ENCODE assay signal across 21 mouse cellular contexts in genomic region chrX:133752232-133752631, GRCm38 (mm10).
DNase-seq lines count a peak whose midpoint lies in the region; ATAC-seq lines count a peak whose summit lies in the region.
"Had no signal": no experiment of that assay in that cellular context is flagged by ENCODE, and none has a peak within 500 bp of the region (broad histone marks: within the 10 kb centered on the region; RNA-seq: fewer than 3 reads in every experiment).

No protein-coding gene starts in this region.

- no peak for DNase-seq in frontal cortex, postnatal 25 days (ENCODE audit: low spot score in 2 of 2)
- DNase-seq in heart, postnatal 10 days: peak; percentile 4 to 9
- DNase-seq in heart, postnatal 14 days: no peak
- DNase-seq in layer of hippocampus, adult 9-11 months: peak; percentile 26
- no peak for DNase-seq in layer of hippocampus, postnatal 36 days
- peak; percentile 20 for DNase-seq in skeletal muscle tissue, adult 2 months (ENCODE audit: low read depth, low spot score)
- DNase-seq: adrenal gland, postnatal 36 days; cerebellum, adult 8-10 months; cerebellum, postnatal 25 days; gastrocnemius, postnatal 36 days; kidney, adult 8-10 months; lung, embryonic 14.5 days; retina, postnatal 1 day; right cerebral cortex, postnatal 25 days; thymus, postnatal 4 days had no signal

- peak; percentile 76 for ATAC-seq in frontal cortex, adult (ENCODE audit: low TSS enrichment)
- ATAC-seq in erythroid progenitor cell, adult 5-6 weeks (replicated peaks; ENCODE audit: low FRiP score, poor library complexity, severe bottlenecking): no peak
- ATAC-seq: CD4-positive, CD25-positive, alpha-beta regulatory T cell, adult 4 months; hindbrain, postnatal 0 days; intestine, embryonic 15.5 days; midbrain, embryonic 15.5 days had no signal

- intact Hi-C loops in heart, postnatal 10 days (cut with DNase I): loop anchor here (10.0 kb wide), 1 partner anchor 143 kb away; the partner anchor contains the start of gene Tspan6
- intact Hi-C loops in heart, postnatal 14 days (cut with DNase I): loop anchor here (10.0 kb wide), 1 partner anchor 143 kb away; the partner anchor contains the start of gene Tspan6

Comparison
In these comparisons a context has a peak if more than half of its experiments do, and no peak if none do; other contexts are left out.
1. DNase-seq: peak in heart, postnatal 10 days (2 of 2), layer of hippocampus, adult 9-11 months (single experiment) and skeletal muscle tissue, adult 2 months (single experiment); none in frontal cortex, postnatal 25 days (0 of 2), heart, postnatal 14 days (0 of 2) and layer of hippocampus, postnatal 36 days (0 of 2).